Mouse (Mus musculus) cortical plate, adult 2 months (tissue): Measurements from ENCODE around the gene Gsg1l2. TPM values are rescaled to one million over a fixed set of nuclear protein-coding genes. Genes with fewer than 3 reads are reported as not detected.

Experiments
- H3K27ac ChIP-seq: fragments of 200-500 bp; 2 replicates; pipeline ENCODE4 v1.5.1; 2012; ENCODE audit warnings: low read length, control low read depth, inconsistent platforms; ENCODE audit not compliant: insufficient read depth
- H3K4me1 ChIP-seq: fragments of 200-500 bp; 2 replicates; pipeline ENCODE4 v1.6.1; 2011; ENCODE audit warnings: low read length; ENCODE audit not compliant: control insufficient read depth, insufficient read depth
- H3K4me3 ChIP-seq: fragments of 200-500 bp; 2 replicates; pipeline ENCODE4 v1.5.1; 2011; ENCODE audit warnings: mild to moderate bottlenecking, low read length, control low read depth; ENCODE audit not compliant: insufficient read depth
- CTCF ChIP-seq: fragments of 200-500 bp; IDR thresholded peaks from 2 replicates; pipeline ENCODE4 v1.5.1; 2011; ENCODE audit warnings: mild to moderate bottlenecking, control low read depth, low read length; ENCODE audit not compliant: insufficient read depth; ENCODE audit errors: extremely low read depth
- POLR2A ChIP-seq: fragments of 200-500 bp; IDR thresholded peaks from 2 replicates; pipeline ENCODE4 v1.6.1; 2011; ENCODE audit warnings: mild to moderate bottlenecking, low read length, control low read depth; ENCODE audit not compliant: insufficient read depth; ENCODE audit errors: extremely low read depth
- polyA plus RNA-seq: library from polyadenylated mRNA; depleted of rRNA; stranded (reverse); fragments of >200 nt; gene quantifications from 2 replicates; pipeline ENCODE4 v1.2.3, GENCODE M21; 2012; rRNA removed

The Gsg1l2 gene
- polyA plus RNA-seq, 1 experiment, result 0.08 TPM

GRCm38 (mm10) chr11:67806832-67807597 lies 32.6 kb downstream of the Gsg1l2 start:
- Histone ChIP-seq H3K27ac (no peak overlapping the region), H3K4me3 (no peak overlapping the region), H3K4me1 (no peaks in the 10 kb centered on the region)
- no peak for TF ChIP-seq POLR2A
- TF ChIP-seq CTCF, result no peak

GRCm38 (mm10) chr11:67808051-67808450 lies 33.6 kb downstream of the Gsg1l2 start:
- Histone ChIP-seq H3K27ac (no peak overlapping the region), H3K4me3 (no peak overlapping the region), H3K4me1 (no peaks in the 10 kb centered on the region)
- TF ChIP-seq POLR2A (no peak), CTCF (peak; percentile 52)

GRCm38 (mm10) chr11:67811535-67811934 lies 37.1 kb downstream of the Gsg1l2 start:
- no peak overlapping the region for H3K27ac ChIP-seq
- H3K4me3 ChIP-seq, result no peak overlapping the region
- H3K4me1 ChIP-seq, result no peaks in the 10 kb centered on the region
- TF ChIP-seq POLR2A (no peak), CTCF (peak; percentile 26; the same call in 1 of the 2 replicates)

GRCm38 (mm10) chr11:67819604-67820003 lies 45.2 kb downstream of the Gsg1l2 start:
- Histone ChIP-seq H3K4me1 (no peaks in the 10 kb centered on the region), H3K27ac (no peak overlapping the region), H3K4me3 (no peak overlapping the region)
- TF ChIP-seq CTCF (peak; percentile 68), POLR2A (no peak)

GRCm38 (mm10) chr11:67820221-67820620 lies 45.8 kb downstream of the Gsg1l2 start:
- H3K27ac ChIP-seq, result no peak overlapping the region
- peak; percentile 66 for TF ChIP-seq CTCF
- no peak for TF ChIP-seq POLR2A
- no peak overlapping the region for H3K4me3 ChIP-seq
- no peaks in the 10 kb centered on the region for H3K4me1 ChIP-seq

GRCm38 (mm10) chr11:67821560-67821959 lies 47.2 kb downstream of the Gsg1l2 start:
- no peaks in the 10 kb centered on the region for H3K4me1 ChIP-seq
- H3K27ac ChIP-seq, result no peak overlapping the region
- no peak overlapping the region for H3K4me3 ChIP-seq
- no peak for TF ChIP-seq CTCF
- no peak for TF ChIP-seq POLR2A

GRCm38 (mm10) chr11:67828360-67829059 lies 54.1 kb downstream of the Gsg1l2 start:
- Histone ChIP-seq H3K4me3 (no peak overlapping the region), H3K27ac (no peak overlapping the region), H3K4me1 (no peaks in the 10 kb centered on the region)
- TF ChIP-seq POLR2A (no peak), CTCF (no peak)

- Histone ChIP-seq H3K27ac (no peak overlapping the region), H3K4me3 (no peak overlapping the region), H3K4me1 (no peaks in the 10 kb centered on the region)
- TF ChIP-seq CTCF, result no peak
- no peak for TF ChIP-seq POLR2A
Measured at GRCm38 (mm10) chr11:67829530-67829929, 55.1 kb downstream of the Gsg1l2 start.

- TF ChIP-seq CTCF (no peak), POLR2A (no peak)
- Histone ChIP-seq H3K4me1 (no peaks in the 10 kb centered on the region), H3K4me3 (no peak overlapping the region), H3K27ac (no peak overlapping the region)
Measured at GRCm38 (mm10) chr11:67831820-67832219, 57.4 kb downstream of the Gsg1l2 start.

- no peak overlapping the region for H3K27ac ChIP-seq
- TF ChIP-seq POLR2A (no peak), CTCF (no peak)
- H3K4me3 ChIP-seq, result no peak overlapping the region
- H3K4me1 ChIP-seq, result no peaks in the 10 kb centered on the region
Measured at GRCm38 (mm10) chr11:67835408-67836078, 61.1 kb downstream of the Gsg1l2 start.

Other genes starting within 250 kb of the Gsg1l2 start
- gene Rcvrn, start 79.3 kb upstream of the Gsg1l2 start, polyA plus RNA-seq, result 1.3 and 2.1 TPM in 2 replicates
- gene Glp2r, start 3.5 kb upstream of the Gsg1l2 start, polyA plus RNA-seq, result 1.3 and 2.0 TPM in 2 replicates
- gene Dhrs7c, start 23.6 kb downstream of the Gsg1l2 start, polyA plus RNA-seq, result 0.13 and 0.15 TPM in 2 replicates
- gene Usp43, start 147.5 kb downstream of the Gsg1l2 start, polyA plus RNA-seq, result 6.1 and 7.6 TPM in 2 replicates
- gene Cfap52, start 191.0 kb downstream of the Gsg1l2 start, polyA plus RNA-seq, result 0.89 and 1.4 TPM in 2 replicates
- gene Stx8, start 191.6 kb downstream of the Gsg1l2 start, polyA plus RNA-seq, result 34.7 TPM in 2 replicates